Mouse (Mus musculus): Measurements from ENCODE around the gene Vwa8. TPM values are rescaled to one million over a fixed set of nuclear protein-coding genes. Genes with fewer than 3 reads are reported as not detected.
"Not testable (repeated sequence)": the region's sequence is repeated elsewhere in the genome, so short reads cannot be mapped to it uniquely, and the experiment has no call there.

The Vwa8 gene
- total RNA-seq, 2 experiments from 2014 or later = 70.0 to 84.6 TPM

- no peak for DNase-seq (ENCODE audit: low spot score)
Measured at GRCm38 (mm10) chr14:78881563-78881962, 32.7 kb downstream of the Vwa8 start.

- DNase-seq (ENCODE audit: low spot score) = no peak
Measured at GRCm38 (mm10) chr14:78885915-78886534, 37.2 kb downstream of the Vwa8 start.

GRCm38 (mm10) chr14:78886566-78887234 lies 37.8 kb downstream of the Vwa8 start:
- DNase-seq (ENCODE audit: low spot score) = no peak

- DNase-seq (ENCODE audit: low spot score) = not testable (repeated sequence)
Measured at GRCm38 (mm10) chr14:78887494-78887893, 38.6 kb downstream of the Vwa8 start.

- DNase-seq (ENCODE audit: low spot score) = no peak
Measured at GRCm38 (mm10) chr14:78895496-78895895, 46.6 kb downstream of the Vwa8 start.

GRCm38 (mm10) chr14:78896252-78896651 lies 47.4 kb downstream of the Vwa8 start:
- peak; percentile 71 for DNase-seq (ENCODE audit: low spot score)

GRCm38 (mm10) chr14:78900770-78901169 lies 51.9 kb downstream of the Vwa8 start:
- DNase-seq (ENCODE audit: low spot score) = peak; percentile 57

- DNase-seq (ENCODE audit: low spot score) = no peak
Measured at GRCm38 (mm10) chr14:78908205-78908863, 59.5 kb downstream of the Vwa8 start.

GRCm38 (mm10) chr14:78912076-78912475 lies 63.2 kb downstream of the Vwa8 start:
- peak; percentile 33 for DNase-seq (ENCODE audit: low spot score)

- no peak for DNase-seq (ENCODE audit: low spot score)
Measured at GRCm38 (mm10) chr14:78914180-78914579, 65.3 kb downstream of the Vwa8 start.

GRCm38 (mm10) chr14:78916691-78917090 lies 67.8 kb downstream of the Vwa8 start:
- DNase-seq (ENCODE audit: low spot score) = no peak

GRCm38 (mm10) chr14:78921219-78921618 lies 72.4 kb downstream of the Vwa8 start:
- DNase-seq (ENCODE audit: low spot score) = no peak

GRCm38 (mm10) chr14:78923631-78924030 lies 74.8 kb downstream of the Vwa8 start:
- no peak for DNase-seq (ENCODE audit: low spot score)

GRCm38 (mm10) chr14:78924755-78925537 lies 76.1 kb downstream of the Vwa8 start:
- DNase-seq (ENCODE audit: low spot score) = no peak

GRCm38 (mm10) chr14:78932094-78932493 lies 83.2 kb downstream of the Vwa8 start:
- no peak for DNase-seq (ENCODE audit: low spot score)

GRCm38 (mm10) chr14:78933399-78933798 lies 84.5 kb downstream of the Vwa8 start:
- DNase-seq (ENCODE audit: low spot score) = no peak

GRCm38 (mm10) chr14:78934596-78934995 lies 85.7 kb downstream of the Vwa8 start:
- no peak for DNase-seq (ENCODE audit: low spot score)

GRCm38 (mm10) chr14:78935796-78936195 lies 86.9 kb downstream of the Vwa8 start:
- DNase-seq (ENCODE audit: low spot score) = no peak

- DNase-seq (ENCODE audit: low spot score) = no peak
Measured at GRCm38 (mm10) chr14:78941741-78942475, 93.1 kb downstream of the Vwa8 start.

- no peak for DNase-seq (ENCODE audit: low spot score)
Measured at GRCm38 (mm10) chr14:78955745-78956144, 106.9 kb downstream of the Vwa8 start.

GRCm38 (mm10) chr14:78970621-78971020 lies 121.8 kb downstream of the Vwa8 start:
- no peak for DNase-seq (ENCODE audit: low spot score)
